Mouse (Mus musculus): ENCODE data around the gene Rassf1.
"Not testable (repeated sequence)": the region's sequence is repeated elsewhere in the genome, so short reads cannot be mapped to it uniquely, and the experiment has no call there.

Gene Rassf1

DNA sequence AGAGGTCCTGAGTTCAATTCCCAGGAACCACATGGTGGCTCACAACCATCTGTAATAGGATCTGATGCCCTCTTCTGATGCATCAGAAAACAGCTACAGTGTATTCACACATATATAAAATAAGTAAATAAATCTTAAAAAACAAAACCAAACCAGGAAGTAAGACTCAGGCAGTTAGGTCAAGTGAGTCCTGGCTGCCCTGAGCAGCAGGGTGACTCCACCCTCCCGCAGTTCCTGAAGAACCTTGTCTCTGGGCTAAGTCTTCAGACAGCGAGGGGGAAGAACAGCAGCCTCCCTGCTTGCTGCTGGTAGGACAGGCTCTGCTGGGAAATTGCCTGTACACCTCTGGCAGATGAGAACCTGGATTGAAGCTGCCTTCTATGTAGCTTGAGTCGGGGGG is 5.0 kb downstream of the Rassf1 start:
- DNase-seq (ENCODE audit: low read depth): peak; percentile 35

- DNase-seq (ENCODE audit: low read depth): peak; percentile 96
Observed at GRCm38 (mm10) chr9:107563029-107563581, 11.8 kb downstream of the Rassf1 start, which contains the start of gene Tusc2. Gene Tusc2, plus strand, starts transcription at chr9:107563255.

DNA sequence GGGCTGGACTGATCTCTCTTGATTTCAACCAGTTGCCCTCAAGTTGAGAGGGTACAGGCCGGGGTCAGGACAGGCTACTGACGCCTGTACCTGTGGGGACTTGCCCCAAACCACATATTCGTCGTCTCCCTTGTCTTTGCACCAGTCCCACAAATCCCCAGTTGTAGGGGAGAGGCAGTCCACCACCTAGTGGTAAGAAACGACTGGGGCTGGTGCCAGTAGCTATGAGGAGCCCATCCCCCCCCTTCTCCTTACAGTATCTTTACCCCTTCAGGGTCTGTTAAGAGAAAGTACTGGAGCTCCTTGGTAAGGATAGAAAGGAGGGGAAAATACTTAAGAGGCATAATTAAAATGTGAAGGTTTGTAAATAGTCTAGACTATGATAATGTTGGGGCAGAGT is 14.2 kb downstream of the Rassf1 start:
- peak; percentile 56 for DNase-seq (ENCODE audit: low read depth)

DNA sequence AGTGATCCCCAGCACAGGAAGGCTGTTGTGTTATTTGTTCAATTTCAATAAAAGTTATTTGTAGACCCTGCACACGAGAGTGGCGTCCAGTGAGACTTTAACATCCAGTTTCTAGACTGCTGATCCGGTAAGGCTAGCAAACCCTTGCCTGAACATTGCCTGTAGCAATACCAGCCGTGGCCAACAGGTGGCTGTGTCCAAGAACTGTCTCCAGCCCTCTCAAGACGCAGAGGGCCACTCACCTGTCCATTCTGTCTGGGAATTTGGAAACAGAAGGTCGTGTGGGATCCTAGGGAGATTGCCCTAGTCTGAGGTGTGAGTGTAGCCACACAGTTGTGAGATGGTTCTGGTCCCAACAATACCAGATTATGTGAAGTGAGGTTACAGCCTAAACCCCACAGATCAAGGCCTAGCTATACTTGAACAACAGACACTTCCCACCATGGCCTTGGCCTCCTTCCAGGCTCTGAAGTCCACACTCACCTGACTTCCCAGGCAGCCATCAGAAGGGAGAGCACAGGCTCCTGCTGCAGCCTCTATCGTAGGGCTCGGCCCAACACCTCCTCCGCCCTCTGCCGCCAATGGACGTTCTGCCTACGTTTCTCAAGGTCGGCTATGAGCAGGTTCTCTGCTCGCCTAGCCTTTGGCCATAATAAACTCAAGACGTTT is 14.8 kb downstream of the Rassf1 start:
- DNase-seq (ENCODE audit: low read depth): peak; percentile 89

DNA sequence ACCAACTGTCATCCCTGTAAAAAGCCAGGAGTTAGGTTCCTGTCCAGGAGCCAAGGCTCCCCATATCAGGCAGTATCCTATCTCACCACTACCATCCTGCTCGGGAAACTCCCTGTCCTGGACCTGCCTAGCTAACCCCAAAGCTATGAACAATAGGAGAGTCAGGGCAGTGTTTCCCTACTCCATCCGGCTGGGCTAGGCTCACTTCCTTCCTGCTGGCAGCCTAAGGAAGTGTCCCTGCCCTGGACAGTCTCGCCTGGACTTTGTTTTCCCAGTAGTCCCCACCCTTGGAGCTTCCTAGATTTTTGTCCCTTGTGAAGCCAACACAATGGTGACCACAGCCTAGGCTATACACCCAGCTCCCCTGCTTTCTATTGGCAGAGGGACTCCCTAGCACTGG is 15.5 kb downstream of the Rassf1 start:
- DNase-seq (ENCODE audit: low read depth): no peak

- DNase-seq (ENCODE audit: low read depth): no peak
Observed at GRCm38 (mm10) chr9:107567702-107568319, 16.5 kb downstream of the Rassf1 start, which contains the start of gene Hyal2. Gene Hyal2, plus strand, starts transcription at chr9:107567945.

DNA sequence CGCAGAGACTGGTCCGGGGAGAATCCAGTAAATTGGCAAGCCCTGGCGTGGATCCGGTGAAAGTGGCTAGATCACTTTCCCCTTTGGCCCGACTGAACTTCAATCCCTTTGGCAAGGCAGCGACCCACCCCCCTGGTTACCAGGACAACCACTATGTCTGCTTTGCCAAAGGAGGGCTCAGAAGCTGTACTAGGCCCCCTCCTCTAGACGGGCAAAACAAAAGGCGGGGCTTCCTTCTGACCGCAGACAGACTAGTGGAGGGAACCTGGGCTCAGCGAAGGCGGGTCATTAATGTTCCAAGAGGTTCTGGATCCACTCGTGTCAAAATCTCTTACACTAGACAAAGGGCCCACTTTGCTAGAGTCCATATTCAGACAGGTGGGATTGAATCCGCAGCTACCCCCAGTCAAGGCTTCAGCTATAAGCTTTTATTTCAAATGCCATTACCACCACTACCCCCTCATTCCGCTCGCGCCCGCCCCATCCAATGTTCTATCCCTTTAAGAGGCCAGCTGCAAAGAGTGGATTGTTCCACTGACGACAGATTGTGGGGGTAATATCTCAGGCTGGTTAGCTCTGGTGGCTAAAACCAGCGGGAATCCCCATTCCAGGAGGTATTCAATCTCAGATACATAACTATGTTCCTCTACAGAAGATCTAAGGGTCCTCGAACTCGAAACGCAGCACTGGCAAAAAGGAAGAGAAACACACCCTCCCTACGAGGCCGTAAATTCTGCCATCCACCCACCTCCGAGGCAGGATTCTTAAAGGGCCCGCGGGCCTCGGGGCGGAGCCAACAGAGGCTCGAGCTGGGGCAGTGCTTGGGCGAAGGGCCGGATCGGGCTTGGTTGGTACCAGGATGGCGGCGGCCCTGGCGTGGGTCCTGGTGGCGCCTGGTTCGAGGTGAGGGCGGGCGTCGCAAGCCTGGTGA is 17.2 kb downstream of the Rassf1 start:
- peak; percentile 93 for DNase-seq (ENCODE audit: low read depth)

GRCm38 (mm10) chr9:107569270-107569669 is 17.9 kb downstream of the Rassf1 start:
- no peak for DNase-seq (ENCODE audit: low read depth)

- no peak for DNase-seq (ENCODE audit: low read depth)
Observed at GRCm38 (mm10) chr9:107570016-107570415, 18.7 kb downstream of the Rassf1 start.

DNA sequence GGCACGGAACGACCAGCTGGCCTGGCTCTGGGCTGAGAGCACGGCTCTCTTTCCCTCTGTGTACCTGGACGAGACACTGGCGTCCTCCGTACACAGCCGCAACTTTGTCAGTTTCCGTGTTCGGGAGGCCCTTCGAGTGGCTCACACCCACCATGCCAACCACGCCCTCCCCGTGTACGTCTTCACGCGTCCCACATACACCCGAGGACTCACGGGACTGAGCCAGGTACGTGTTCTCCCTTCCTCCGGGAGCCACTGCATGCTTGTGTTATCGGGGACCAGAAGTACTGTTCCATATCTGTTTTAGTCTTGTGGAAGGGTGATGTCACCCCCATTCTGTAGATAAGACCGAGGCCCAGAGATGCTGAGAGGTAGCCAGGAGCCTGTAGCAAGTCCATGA is 19.5 kb downstream of the Rassf1 start:
- DNase-seq (ENCODE audit: low read depth): no peak

DNA sequence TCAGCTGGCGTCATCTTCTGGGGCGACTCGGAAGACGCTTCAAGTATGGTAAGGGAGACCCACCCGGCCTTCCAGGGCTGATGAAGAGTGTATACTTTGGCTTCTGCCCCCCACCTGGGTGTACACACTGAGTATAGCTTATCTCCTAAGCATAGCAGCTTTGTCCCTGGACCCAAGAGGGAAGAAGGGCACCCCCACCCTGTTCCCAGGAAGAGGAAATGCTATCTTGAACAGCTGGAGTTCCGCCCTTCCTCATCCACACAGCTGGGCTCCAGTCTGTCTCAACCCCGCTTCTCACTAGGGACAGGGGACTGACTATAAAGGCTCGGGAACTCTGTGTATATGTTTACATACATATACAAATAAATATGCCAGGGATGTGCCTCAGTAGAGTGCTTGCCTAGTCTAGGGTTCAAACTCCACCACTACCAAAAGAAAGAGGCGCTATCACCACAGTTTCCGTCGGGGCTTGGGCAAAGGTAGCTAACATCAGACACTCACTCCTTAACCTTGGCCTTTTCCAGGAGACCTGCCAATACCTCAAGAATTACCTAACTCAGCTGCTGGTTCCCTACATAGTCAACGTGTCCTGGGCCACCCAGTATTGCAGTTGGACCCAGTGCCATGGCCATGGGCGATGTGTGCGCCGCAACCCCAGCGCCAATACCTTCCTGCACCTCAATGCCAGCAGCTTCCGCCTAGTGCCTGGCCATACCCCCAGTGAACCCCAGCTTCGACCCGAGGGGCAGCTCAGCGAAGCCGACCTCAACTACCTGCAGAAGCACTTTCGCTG is 20.4 kb downstream of the Rassf1 start:
- no peak for DNase-seq (ENCODE audit: low read depth)

- DNase-seq (ENCODE audit: low read depth): no peak
Observed at GRCm38 (mm10) chr9:107572327-107572662, 20.9 kb downstream of the Rassf1 start.

- not testable (repeated sequence) for DNase-seq (ENCODE audit: low read depth)
Observed at GRCm38 (mm10) chr9:107573774-107574173, 22.4 kb downstream of the Rassf1 start.

- peak; percentile 38 for DNase-seq (ENCODE audit: low read depth)
Observed at GRCm38 (mm10) chr9:107575579-107576356, 24.4 kb downstream of the Rassf1 start.

- DNase-seq (ENCODE audit: low read depth): no peak
Observed at GRCm38 (mm10) chr9:107576357-107577107, 25.2 kb downstream of the Rassf1 start, which contains the start of gene Hyal1. Gene Hyal1, plus strand, starts transcription at chr9:107576927.

DNA sequence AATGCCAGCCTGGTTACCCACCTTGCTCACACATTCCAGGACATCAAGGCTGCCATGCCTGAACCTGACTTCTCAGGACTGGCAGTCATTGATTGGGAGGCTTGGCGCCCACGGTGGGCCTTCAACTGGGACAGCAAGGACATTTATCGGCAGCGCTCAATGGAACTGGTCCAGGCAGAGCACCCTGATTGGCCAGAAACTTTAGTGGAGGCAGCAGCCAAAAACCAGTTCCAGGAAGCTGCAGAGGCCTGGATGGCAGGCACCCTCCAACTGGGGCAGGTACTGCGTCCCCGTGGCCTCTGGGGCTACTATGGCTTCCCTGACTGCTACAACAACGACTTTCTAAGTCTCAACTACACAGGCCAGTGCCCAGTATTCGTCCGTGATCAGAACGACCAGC is 26.5 kb downstream of the Rassf1 start:
- DNase-seq (ENCODE audit: low read depth): no peak

GRCm38 (mm10) chr9:107578587-107578986 is 27.2 kb downstream of the Rassf1 start, which contains the start of gene Naa80:
Gene Naa80, plus strand, starts transcription at chr9:107578887.
- DNase-seq (ENCODE audit: low read depth): no peak

DNA sequence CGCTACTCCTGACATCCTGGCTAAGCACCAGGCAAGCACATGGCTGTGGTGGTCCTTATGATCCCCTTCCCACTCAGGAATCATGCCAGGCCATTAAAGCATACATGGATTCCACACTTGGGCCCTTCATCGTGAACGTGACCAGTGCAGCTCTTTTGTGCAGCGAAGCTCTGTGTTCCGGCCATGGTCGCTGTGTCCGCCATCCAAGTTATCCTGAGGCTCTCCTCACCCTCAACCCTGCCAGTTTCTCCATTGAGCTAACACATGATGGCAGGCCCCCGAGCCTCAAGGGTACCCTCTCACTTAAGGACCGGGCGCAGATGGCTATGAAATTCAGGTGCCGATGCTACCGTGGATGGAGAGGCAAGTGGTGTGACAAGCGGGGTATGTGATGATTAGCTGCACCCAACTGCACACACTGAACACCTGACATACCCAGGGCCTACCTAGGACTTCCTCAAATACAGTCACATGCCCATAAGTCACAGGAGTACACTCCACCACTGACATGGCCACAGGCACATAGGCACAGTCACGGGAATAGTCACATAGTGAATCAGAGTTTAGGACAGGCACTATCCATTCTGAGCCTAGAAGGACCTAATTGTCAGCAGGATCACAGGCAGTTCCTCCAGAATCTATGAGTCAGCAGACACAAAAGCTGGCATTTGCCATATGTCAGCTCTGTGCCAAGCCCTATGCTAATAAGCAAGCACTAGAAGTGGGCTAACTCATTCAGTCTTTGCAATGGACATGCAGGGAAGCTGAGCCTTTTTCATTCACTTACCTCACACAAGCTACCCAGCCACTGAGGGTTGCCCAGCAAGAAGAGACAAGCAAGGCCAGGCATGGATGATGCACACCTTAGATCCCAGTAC is 27.9 kb downstream of the Rassf1 start:
- no peak for DNase-seq (ENCODE audit: low read depth)

Measured in induced T-regulatory cell, adult 2 months (primary cell).